13 mouse cellular contexts compared by ENCODE assay signal in the genomic region with DNA sequence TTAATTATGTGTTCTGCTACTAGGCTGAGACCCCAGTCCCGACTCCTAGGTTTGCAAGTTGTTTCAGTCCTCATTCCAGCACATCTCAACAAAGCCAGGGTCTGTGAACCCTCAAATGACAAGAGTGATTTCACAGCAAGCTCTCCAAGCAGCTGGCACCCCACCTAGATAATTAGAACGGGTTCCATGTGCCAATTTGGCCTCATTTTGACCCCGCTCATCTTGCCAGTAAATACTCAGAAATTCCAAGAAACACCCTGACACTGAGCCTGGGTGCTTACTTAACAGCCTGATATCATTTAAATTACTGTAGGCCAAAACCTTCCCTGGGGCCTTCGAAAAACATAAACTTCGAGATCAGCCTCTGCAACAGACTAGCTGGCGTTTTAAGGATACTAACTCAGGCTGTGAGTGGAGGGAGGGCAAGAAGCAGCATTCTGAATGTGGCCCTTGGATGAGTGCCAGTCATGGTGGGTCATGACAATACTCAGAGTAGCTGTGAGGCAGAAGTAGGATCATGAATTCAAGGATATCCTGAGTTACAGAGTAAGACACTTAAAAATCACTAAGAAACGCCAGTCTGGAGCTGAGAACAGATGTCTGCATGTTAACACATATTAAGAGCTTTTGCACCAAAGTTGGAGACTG. TPM values are rescaled to one million over a fixed set of nuclear protein-coding genes. Genes with fewer than 3 reads are reported as not detected.
A peak's percentile ranks its signal among the peaks of the same experiment; 100 is the strongest.
DNase-seq lines count a peak whose midpoint lies in the region; ATAC-seq and TF ChIP-seq lines count a peak whose summit lies in the region.
"Had no signal": no experiment of that assay in that cellular context is flagged by ENCODE, and none has a peak within 500 bp of the region (broad histone marks: within the 10 kb centered on the region; RNA-seq: fewer than 3 reads in every experiment).

No protein-coding gene starts in this region.

- H3K27me3 ChIP-seq in embryonic facial prominence, embryonic 14.5 days (replicated peaks; ENCODE audit: control insufficient read depth, insufficient read depth, low read length), result no peaks in the 10 kb centered on the region
- no peaks in the 10 kb centered on the region for H3K27me3 ChIP-seq in embryonic facial prominence, embryonic 10.5 days (replicated peaks; ENCODE audit: low read depth, poor library complexity, severe bottlenecking)
- H3K27me3 ChIP-seq in intestine, embryonic 14.5 days (replicated peaks; ENCODE audit: control insufficient read depth, insufficient read depth, low read length), result no peaks in the 10 kb centered on the region
- no peaks in the 10 kb centered on the region for H3K27me3 ChIP-seq in intestine, embryonic 15.5 days (replicated peaks)
- H3K27me3 ChIP-seq in stomach, embryonic 15.5 days (replicated peaks), result no peaks in the 10 kb centered on the region
- no peaks in the 10 kb centered on the region for H3K27me3 ChIP-seq in stomach, postnatal 0 days (ENCODE audit: control insufficient read depth, insufficient read depth, low read length)
- H3K27me3 ChIP-seq: liver, embryonic 13.5 days had no signal

- peak; percentile 19 for DNase-seq in embryonic facial prominence, embryonic 14.5 days (ENCODE audit: low spot score)
- no peak for DNase-seq in embryonic facial prominence, embryonic 10.5 days (ENCODE audit: low spot score)
- no peak for DNase-seq in intestine, embryonic 14.5 days (ENCODE audit: low spot score)
- no peak for DNase-seq in stomach, postnatal 0 days (ENCODE audit: low spot score)
- no peak for DNase-seq in thymus, postnatal 4 days
- no peak for DNase-seq in layer of hippocampus, adult 8-10 months (ENCODE audit: low spot score in 2 of 2)
- DNase-seq: cerebellum, postnatal 14 days; liver, embryonic 13.5 days; thymus, postnatal 36 days had no signal

- TF ChIP-seq EP300 in stomach, postnatal 0 days (optimal IDR thresholded peaks at IDR 0.05), result no peak

- no peaks in the 10 kb centered on the region for H3K9me3 ChIP-seq in embryonic facial prominence, embryonic 14.5 days (ENCODE audit: control insufficient read depth, low read length)
- H3K9me3 ChIP-seq in embryonic facial prominence, embryonic 10.5 days, result no peaks in the 10 kb centered on the region
- H3K9me3 ChIP-seq in intestine, embryonic 14.5 days (ENCODE audit: control insufficient read depth, low read length), result no peaks in the 10 kb centered on the region
- H3K9me3 ChIP-seq in intestine, embryonic 15.5 days, result no peaks in the 10 kb centered on the region
- H3K9me3 ChIP-seq in stomach, embryonic 15.5 days, result no peaks in the 10 kb centered on the region
- no peaks in the 10 kb centered on the region for H3K9me3 ChIP-seq in stomach, postnatal 0 days (ENCODE audit: control insufficient read depth, low read length)
- H3K9me3 ChIP-seq: G1E; liver, embryonic 13.5 days had no signal

- no peak overlapping the region for H3K4me3 ChIP-seq in embryonic facial prominence, embryonic 14.5 days (ENCODE audit: low read depth, low read length)
- no peak overlapping the region for H3K4me3 ChIP-seq in embryonic facial prominence, embryonic 10.5 days
- H3K4me3 ChIP-seq in intestine, embryonic 14.5 days (ENCODE audit: low read depth, low read length), result no peak overlapping the region
- no peak overlapping the region for H3K4me3 ChIP-seq in intestine, embryonic 15.5 days (replicated peaks)
- no peak overlapping the region for H3K4me3 ChIP-seq in stomach, embryonic 15.5 days (replicated peaks)
- no peak overlapping the region for H3K4me3 ChIP-seq in stomach, postnatal 0 days (ENCODE audit: low read depth, low read length)
- H3K4me3 ChIP-seq: liver, embryonic 13.5 days had no signal

- peaks cover 15% of the 10 kb centered on the region for H3K4me1 ChIP-seq in embryonic facial prominence, embryonic 14.5 days (ENCODE audit: control insufficient read depth, insufficient read depth, low read length)
- H3K4me1 ChIP-seq in embryonic facial prominence, embryonic 10.5 days, result peaks cover 31% of the 10 kb centered on the region
- H3K4me1 ChIP-seq in intestine, embryonic 14.5 days (replicated peaks; ENCODE audit: control insufficient read depth, insufficient read depth, low read length), result peaks cover 18% of the 10 kb centered on the region
- H3K4me1 ChIP-seq in intestine, embryonic 15.5 days (replicated peaks), result peaks cover 13% of the 10 kb centered on the region
- H3K4me1 ChIP-seq in stomach, embryonic 15.5 days, result peaks cover 16% of the 10 kb centered on the region
- H3K4me1 ChIP-seq in stomach, postnatal 0 days (replicated peaks; ENCODE audit: control insufficient read depth, insufficient read depth), result peaks cover 4% of the 10 kb centered on the region

- H3K4me2 ChIP-seq in embryonic facial prominence, embryonic 14.5 days (ENCODE audit: low read depth, low read length), result no peak overlapping the region
- no peak overlapping the region for H3K4me2 ChIP-seq in intestine, embryonic 14.5 days (ENCODE audit: low read length)
- H3K4me2 ChIP-seq in intestine, embryonic 15.5 days (replicated peaks), result no peak overlapping the region
- no peak overlapping the region for H3K4me2 ChIP-seq in stomach, embryonic 15.5 days
- H3K4me2 ChIP-seq in stomach, postnatal 0 days (replicated peaks; ENCODE audit: low read depth), result no peak overlapping the region
- H3K4me2 ChIP-seq: liver, embryonic 13.5 days had no signal

- TF ChIP-seq CTCF in stomach, postnatal 0 days (IDR thresholded peaks at IDR 0.05; ENCODE audit: low read depth), result no peak

- 63% methylated on average over 7 of the region's 7 CpGs for WGBS in embryonic facial prominence, embryonic 14.5 days
- WGBS in embryonic facial prominence, embryonic 10.5 days, result 76% methylated on average over 7 of the region's 7 CpGs
- WGBS in intestine, embryonic 14.5 days, result 63% methylated on average over 7 of the region's 7 CpGs
- WGBS in intestine, embryonic 15.5 days, result 52% methylated on average over 7 of the region's 7 CpGs
- 54% methylated on average over 7 of the region's 7 CpGs for WGBS in stomach, embryonic 15.5 days
- 55% methylated on average over 7 of the region's 7 CpGs for WGBS in stomach, postnatal 0 days

- peaks cover 11% of the 10 kb centered on the region for H3K36me3 ChIP-seq in embryonic facial prominence, embryonic 14.5 days (ENCODE audit: control insufficient read depth, insufficient read depth, low read length)
- peaks cover 30% of the 10 kb centered on the region for H3K36me3 ChIP-seq in embryonic facial prominence, embryonic 10.5 days (replicated peaks)
- peaks cover 15% of the 10 kb centered on the region for H3K36me3 ChIP-seq in intestine, embryonic 14.5 days (ENCODE audit: control insufficient read depth, insufficient read depth, low read length)
- 0 out of 2 replicates have a peak, but pooled peaks cover 8% of the 10 kb centered on the region for H3K36me3 ChIP-seq in intestine, embryonic 15.5 days
- H3K36me3 ChIP-seq in stomach, embryonic 15.5 days, result peaks cover 7% of the 10 kb centered on the region; the same call in 1 of the 2 replicates
- H3K36me3 ChIP-seq in stomach, postnatal 0 days (ENCODE audit: control insufficient read depth, insufficient read depth, low read length), result 0 out of 2 replicates have a peak, but pooled peaks cover 3% of the 10 kb centered on the region

- peak overlapping the region; percentile 16; the same call in 1 of the 2 replicates for H3K27ac ChIP-seq in embryonic facial prominence, embryonic 14.5 days (replicated peaks; ENCODE audit: low read depth, low read length)
- no peak overlapping the region for H3K27ac ChIP-seq in embryonic facial prominence, embryonic 10.5 days (replicated peaks)
- H3K27ac ChIP-seq in intestine, embryonic 14.5 days (ENCODE audit: low read depth), result 0 out of 2 replicates have a peak overlapping the region, but pooled peaks have one; percentile 0
- no peak overlapping the region for H3K27ac ChIP-seq in intestine, embryonic 15.5 days
- H3K27ac ChIP-seq in stomach, embryonic 15.5 days, result peak overlapping the region; percentile 46; the same call in 1 of the 2 replicates
- no peak overlapping the region for H3K27ac ChIP-seq in stomach, postnatal 0 days (replicated peaks)
- H3K27ac ChIP-seq: liver, embryonic 13.5 days had no signal

- no peak overlapping the region for H3K9ac ChIP-seq in embryonic facial prominence, embryonic 14.5 days (ENCODE audit: low read depth, low read length)
- H3K9ac ChIP-seq in intestine, embryonic 14.5 days (ENCODE audit: low read length), result no peak overlapping the region
- no peak overlapping the region for H3K9ac ChIP-seq in intestine, embryonic 15.5 days
- no peak overlapping the region for H3K9ac ChIP-seq in stomach, embryonic 15.5 days
- no peak overlapping the region for H3K9ac ChIP-seq in stomach, postnatal 0 days (ENCODE audit: low read length)
- H3K9ac ChIP-seq: liver, embryonic 13.5 days had no signal

- ATAC-seq in embryonic facial prominence, embryonic 14.5 days (ENCODE audit: low read depth), result no peak
- no peak for ATAC-seq in intestine, embryonic 14.5 days (replicated peaks; ENCODE audit: low FRiP score, low TSS enrichment, low read depth)
- no peak for ATAC-seq in intestine, embryonic 15.5 days
- ATAC-seq in stomach, embryonic 15.5 days (ENCODE audit: insufficient read depth, low FRiP score, low read depth), result no peak
- no peak for ATAC-seq in stomach, postnatal 0 days (ENCODE audit: low FRiP score, low TSS enrichment)

RNA-seq across cellular contexts. Expression of a gene that starts 3.1 kb away (rescaled TPM):
- polyA plus RNA-seq in embryonic facial prominence, embryonic 14.5 days (2014; fragmentation: Nextera tagmentation; extraction: Ambion mirVana), result 47.9 and 50.4 TPM in 2 replicates
- polyA plus RNA-seq in embryonic facial prominence, embryonic 10.5 days (2016; fragmentation: Nextera tagmentation; extraction: Ambion mirVana), result 24.7 and 27.4 TPM in 2 replicates
- polyA plus RNA-seq in intestine, embryonic 14.5 days (2014; fragmentation: Nextera tagmentation; extraction: Ambion mirVana), result 37.9 and 41.2 TPM in 2 replicates
- 36.3 and 39.6 TPM in 2 replicates for polyA plus RNA-seq in intestine, embryonic 15.5 days (2015; fragmentation: Nextera tagmentation; extraction: Ambion mirVana)
- polyA plus RNA-seq in stomach, embryonic 15.5 days (2015; fragmentation: Nextera tagmentation; extraction: Ambion mirVana), result 43.8 and 47.9 TPM in 2 replicates
- 41.0 and 46.1 TPM in 2 replicates for polyA plus RNA-seq in stomach, postnatal 0 days (2015; fragmentation: Nextera tagmentation; extraction: Ambion mirVana)
- 10 to 100 TPM; 67.6 to 81.0 (median 74.0) TPM for total RNA-seq in layer of hippocampus, adult 8-10 months (2022)

RNA-seq across cellular contexts. Expression of a gene that starts 22.3 kb away (rescaled TPM):
- polyA plus RNA-seq in embryonic facial prominence, embryonic 14.5 days (2014; fragmentation: Nextera tagmentation; extraction: Ambion mirVana), result 52.6 and 59.1 TPM in 2 replicates
- 12.4 and 15.1 TPM in 2 replicates for polyA plus RNA-seq in embryonic facial prominence, embryonic 10.5 days (2016; fragmentation: Nextera tagmentation; extraction: Ambion mirVana)
- polyA plus RNA-seq in intestine, embryonic 14.5 days (2014; fragmentation: Nextera tagmentation; extraction: Ambion mirVana), result 443 and 452 TPM in 2 replicates
- polyA plus RNA-seq in intestine, embryonic 15.5 days (2015; fragmentation: Nextera tagmentation; extraction: Ambion mirVana), result 304 and 345 TPM in 2 replicates
- polyA plus RNA-seq in stomach, embryonic 15.5 days (2015; fragmentation: Nextera tagmentation; extraction: Ambion mirVana), result 380 and 441 TPM in 2 replicates
- polyA plus RNA-seq in stomach, postnatal 0 days (2015; fragmentation: Nextera tagmentation; extraction: Ambion mirVana), result 881 and 1,168 TPM in 2 replicates
- total RNA-seq in layer of hippocampus, adult 8-10 months (2022), result 10 to 100 TPM in 2 of 4 experiments, 1 to 10 TPM in 2; 4.2 to 16.3 (median 8.8) TPM
- total RNA-seq: megakaryocyte-erythroid progenitor cell, adult 5-6 weeks had no signal

RNA-seq across cellular contexts. Expression of a gene that starts 51.4 kb away (rescaled TPM):
- polyA plus RNA-seq in embryonic facial prominence, embryonic 14.5 days (2014; fragmentation: Nextera tagmentation; extraction: Ambion mirVana), result 47.7 and 50.3 TPM in 2 replicates
- polyA plus RNA-seq in embryonic facial prominence, embryonic 10.5 days (2016; fragmentation: Nextera tagmentation; extraction: Ambion mirVana), result 61.5 and 66.8 TPM in 2 replicates
- polyA plus RNA-seq in intestine, embryonic 14.5 days (2014; fragmentation: Nextera tagmentation; extraction: Ambion mirVana), result 47.2 and 55.1 TPM in 2 replicates
- polyA plus RNA-seq in intestine, embryonic 15.5 days (2015; fragmentation: Nextera tagmentation; extraction: Ambion mirVana), result 36.2 and 36.9 TPM in 2 replicates
- 40.6 and 45.9 TPM in 2 replicates for polyA plus RNA-seq in stomach, embryonic 15.5 days (2015; fragmentation: Nextera tagmentation; extraction: Ambion mirVana)
- 18.9 and 22.3 TPM in 2 replicates for polyA plus RNA-seq in stomach, postnatal 0 days (2015; fragmentation: Nextera tagmentation; extraction: Ambion mirVana)
- total RNA-seq in layer of hippocampus, adult 8-10 months (2022), result 10 to 100 TPM; 67.3 to 79.6 (median 72.2) TPM

RNA-seq across cellular contexts. Expression of a gene that starts 51.9 kb away (rescaled TPM):
- polyA plus RNA-seq in embryonic facial prominence, embryonic 14.5 days (2014; fragmentation: Nextera tagmentation; extraction: Ambion mirVana), result 16.3 and 18.9 TPM in 2 replicates
- 18.9 and 21.2 TPM in 2 replicates for polyA plus RNA-seq in embryonic facial prominence, embryonic 10.5 days (2016; fragmentation: Nextera tagmentation; extraction: Ambion mirVana)
- polyA plus RNA-seq in intestine, embryonic 14.5 days (2014; fragmentation: Nextera tagmentation; extraction: Ambion mirVana), result 14.6 and 15.4 TPM in 2 replicates
- polyA plus RNA-seq in intestine, embryonic 15.5 days (2015; fragmentation: Nextera tagmentation; extraction: Ambion mirVana), result 18.5 and 20.2 TPM in 2 replicates
- polyA plus RNA-seq in stomach, embryonic 15.5 days (2015; fragmentation: Nextera tagmentation; extraction: Ambion mirVana), result 19.2 and 21.0 TPM in 2 replicates
- 17.8 and 19.7 TPM in 2 replicates for polyA plus RNA-seq in stomach, postnatal 0 days (2015; fragmentation: Nextera tagmentation; extraction: Ambion mirVana)
- total RNA-seq in layer of hippocampus, adult 8-10 months (2022), result 10 to 100 TPM; 23.8 to 33.7 (median 26.2) TPM

RNA-seq across cellular contexts. Expression of a gene that starts 54.3 kb away (rescaled TPM):
- polyA plus RNA-seq in embryonic facial prominence, embryonic 14.5 days (2014; fragmentation: Nextera tagmentation; extraction: Ambion mirVana), result 167 and 188 TPM in 2 replicates
- polyA plus RNA-seq in embryonic facial prominence, embryonic 10.5 days (2016; fragmentation: Nextera tagmentation; extraction: Ambion mirVana), result 261 and 262 TPM in 2 replicates
- 156 and 172 TPM in 2 replicates for polyA plus RNA-seq in intestine, embryonic 14.5 days (2014; fragmentation: Nextera tagmentation; extraction: Ambion mirVana)
- 137 and 141 TPM in 2 replicates for polyA plus RNA-seq in intestine, embryonic 15.5 days (2015; fragmentation: Nextera tagmentation; extraction: Ambion mirVana)
- polyA plus RNA-seq in stomach, embryonic 15.5 days (2015; fragmentation: Nextera tagmentation; extraction: Ambion mirVana), result 144 and 148 TPM in 2 replicates
- 70.8 and 79.0 TPM in 2 replicates for polyA plus RNA-seq in stomach, postnatal 0 days (2015; fragmentation: Nextera tagmentation; extraction: Ambion mirVana)
- 100 to 1,000 TPM; 195 to 219 (median 207) TPM for total RNA-seq in layer of hippocampus, adult 8-10 months (2022)

Comparison
In these comparisons a context has a peak if more than half of its experiments do, and no peak if none do; other contexts are left out.
1. H3K27ac ChIP-seq: peak in embryonic facial prominence, embryonic 14.5 days (single experiment), intestine, embryonic 14.5 days (single experiment) and stomach, embryonic 15.5 days (single experiment); none in embryonic facial prominence, embryonic 10.5 days (single experiment), intestine, embryonic 15.5 days (single experiment) and stomach, postnatal 0 days (single experiment).